Mouse (Mus musculus): ENCODE data around the gene Serpinf2. TPM values are rescaled to one million over a fixed set of nuclear protein-coding genes. Genes with fewer than 3 reads are reported as not detected.
A peak's percentile ranks its signal among the peaks of the same experiment; 100 is the strongest.

Serpinf2 gene
- polyA plus RNA-seq, 1 experiment from 2014 or later: not detected

DNA sequence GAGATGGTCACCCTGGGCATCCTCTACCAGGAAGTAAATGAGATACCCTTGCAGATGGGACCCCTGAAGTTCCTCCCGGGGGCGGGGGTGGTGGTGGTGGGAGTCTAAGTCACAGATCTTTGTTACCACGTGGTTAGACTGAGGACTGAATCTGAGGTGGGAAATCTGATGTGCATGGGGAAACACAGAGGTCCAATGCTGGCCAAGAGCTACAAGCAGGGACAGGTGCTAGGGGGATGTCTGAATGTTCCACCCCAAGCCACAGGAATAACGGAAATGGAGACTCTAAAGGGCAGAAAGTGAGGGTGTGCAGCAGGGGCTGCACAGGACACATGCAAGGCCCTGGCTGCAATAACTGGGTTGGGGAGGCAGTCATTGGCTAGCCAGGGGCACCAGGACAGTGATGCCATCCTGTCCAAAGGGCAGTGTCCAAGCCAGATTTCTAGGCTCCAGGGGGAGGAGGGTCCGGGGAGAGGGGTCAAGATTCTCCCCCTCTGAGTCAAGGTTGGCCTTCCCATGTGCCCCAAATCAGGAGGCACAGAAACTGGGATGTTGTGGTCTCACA lies 18.5 kb downstream of the Serpinf2 start:
- 57% methylated on average over 5 of the region's 5 CpGs for WGBS
- peak overlapping the region; percentile 83 for H3K27ac ChIP-seq
- no peaks in the 10 kb centered on the region for H3K9me3 ChIP-seq
- H3K4me3 ChIP-seq: peak overlapping the region; percentile 46; the same call in 1 of the 2 replicates
- DNase-seq (ENCODE audit: low spot score): no peak
- no peaks in the 10 kb centered on the region for H3K27me3 ChIP-seq (ENCODE audit: insufficient read depth, poor library complexity, severe bottlenecking)
- H3K4me1 ChIP-seq (replicated peaks): peaks cover 32% of the 10 kb centered on the region
- H3K36me3 ChIP-seq: peaks cover 4% of the 10 kb centered on the region; the same call in 1 of the 2 replicates

DNA sequence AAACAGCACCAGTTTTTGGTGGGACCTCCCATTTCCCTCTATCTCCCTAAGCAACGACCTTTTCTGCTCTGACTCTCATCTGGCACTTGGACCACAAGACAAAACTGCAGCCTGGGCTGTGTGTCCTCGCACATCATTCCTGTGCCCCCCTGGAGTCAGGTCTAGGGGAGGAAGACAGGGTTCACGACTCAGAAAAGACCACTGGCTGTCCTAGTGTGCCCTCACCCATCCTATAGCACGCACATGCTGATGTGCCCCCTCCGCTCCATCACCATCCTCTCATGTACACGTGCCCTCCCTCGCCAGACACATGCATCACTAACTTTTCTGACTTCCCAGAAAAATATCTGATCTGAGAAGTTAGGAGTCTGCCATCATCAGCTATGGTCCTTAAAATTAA lies 19.4 kb downstream of the Serpinf2 start:
- DNase-seq (ENCODE audit: low spot score): no peak
- Histone ChIP-seq H3K36me3 (peaks cover 5% of the 10 kb centered on the region; the same call in 1 of the 2 replicates), H3K4me3 (no peak overlapping the region), H3K27me3 (ENCODE audit: insufficient read depth, poor library complexity, severe bottlenecking) (no peaks in the 10 kb centered on the region), H3K9me3 (no peaks in the 10 kb centered on the region), H3K4me1 (replicated peaks) (peaks cover 37% of the 10 kb centered on the region), H3K27ac (no peak overlapping the region; the same call in 1 of the 2 replicates)
- WGBS: 81% methylated on average over 7 of the region's 7 CpGs

DNA sequence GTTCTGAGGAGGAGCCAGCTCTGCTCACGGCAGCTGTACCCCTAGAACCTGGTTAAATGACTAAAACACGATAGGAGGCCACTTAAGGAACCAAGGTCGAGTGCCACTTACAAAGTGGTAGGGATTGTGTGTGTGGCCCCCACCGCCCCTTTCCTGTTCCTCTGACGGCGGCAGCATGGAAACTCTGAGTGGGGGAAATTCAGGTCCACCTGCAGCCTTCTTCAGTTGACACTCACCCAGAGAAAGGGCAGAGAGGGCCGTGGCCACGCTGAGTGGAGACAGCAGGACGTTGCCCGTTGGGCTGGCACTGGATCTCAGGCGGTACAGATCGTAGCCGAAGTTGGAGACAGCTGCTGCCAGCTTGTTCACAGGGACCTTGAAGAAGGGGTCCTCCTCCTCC lies 23.4 kb downstream of the Serpinf2 start:
- no peak for DNase-seq (ENCODE audit: low spot score)
- H3K4me1 ChIP-seq (replicated peaks): peaks cover 18% of the 10 kb centered on the region
- peaks cover 12% of the 10 kb centered on the region; the same call in 1 of the 2 replicates for H3K36me3 ChIP-seq
- no peak overlapping the region for H3K4me3 ChIP-seq
- H3K27ac ChIP-seq: no peak overlapping the region
- WGBS: 94% methylated on average over 13 of the region's 13 CpGs
- no peaks in the 10 kb centered on the region for H3K9me3 ChIP-seq
- no peaks in the 10 kb centered on the region for H3K27me3 ChIP-seq (ENCODE audit: insufficient read depth, poor library complexity, severe bottlenecking)

DNA sequence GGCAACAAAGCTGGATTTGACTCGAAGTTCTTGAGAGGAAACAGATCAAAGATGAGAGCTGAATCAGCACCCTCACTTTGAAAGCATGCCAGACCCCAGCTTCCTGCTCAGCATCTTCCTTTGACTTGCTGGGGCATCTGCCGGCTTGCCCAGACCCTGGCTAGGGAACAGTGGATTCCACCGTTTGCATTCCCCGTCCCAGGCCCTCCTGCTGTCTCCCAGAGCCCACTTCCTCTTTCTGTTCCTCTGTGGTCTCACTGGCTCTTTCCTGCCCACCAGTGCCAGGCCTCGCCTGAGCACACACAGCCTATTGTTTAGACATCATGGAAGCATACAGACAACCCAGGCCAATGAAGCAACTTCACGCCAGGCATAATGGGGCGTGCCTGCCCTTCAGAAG lies 24.3 kb downstream of the Serpinf2 start:
- 60% methylated on average over 7 of the region's 7 CpGs for WGBS
- DNase-seq (ENCODE audit: low spot score): no peak
- H3K9me3 ChIP-seq: no peaks in the 10 kb centered on the region
- peaks cover 9% of the 10 kb centered on the region for H3K4me1 ChIP-seq (replicated peaks)
- H3K4me3 ChIP-seq: no peak overlapping the region
- H3K27me3 ChIP-seq (ENCODE audit: insufficient read depth, poor library complexity, severe bottlenecking): no peaks in the 10 kb centered on the region
- 0 out of 2 replicates have a peak overlapping the region, but pooled peaks have one; percentile 19 for H3K27ac ChIP-seq
- peaks cover 19% of the 10 kb centered on the region for H3K36me3 ChIP-seq

DNA sequence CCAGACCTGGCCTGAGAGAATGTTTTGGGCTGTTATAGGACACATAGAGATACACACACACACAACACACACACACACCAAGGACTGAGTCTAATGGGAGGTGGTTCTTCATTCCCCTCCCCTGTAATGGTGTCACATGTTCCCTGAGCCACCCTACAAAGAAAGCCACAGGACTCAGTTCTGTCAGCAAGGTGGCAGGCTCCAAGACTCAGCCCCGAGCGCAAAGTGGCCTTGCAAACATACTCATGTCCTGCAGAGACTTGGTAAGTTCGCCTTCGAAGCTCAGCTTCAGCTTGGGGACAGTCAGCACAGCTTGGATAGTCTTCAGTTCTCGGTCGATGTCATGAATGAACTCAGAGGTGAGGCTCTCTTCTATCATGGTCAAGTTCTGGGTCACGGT lies 28.8 kb downstream of the Serpinf2 start:
- Histone ChIP-seq H3K9me3 (no peaks in the 10 kb centered on the region), H3K27me3 (ENCODE audit: insufficient read depth, poor library complexity, severe bottlenecking) (no peaks in the 10 kb centered on the region), H3K4me3 (no peak overlapping the region), H3K36me3 (peaks cover 26% of the 10 kb centered on the region), H3K4me1 (replicated peaks) (peaks cover 8% of the 10 kb centered on the region; the same call in 1 of the 2 replicates), H3K27ac (no peak overlapping the region)
- 95% methylated on average over 7 of the region's 7 CpGs for WGBS
- no peak for DNase-seq (ENCODE audit: low spot score)

DNA sequence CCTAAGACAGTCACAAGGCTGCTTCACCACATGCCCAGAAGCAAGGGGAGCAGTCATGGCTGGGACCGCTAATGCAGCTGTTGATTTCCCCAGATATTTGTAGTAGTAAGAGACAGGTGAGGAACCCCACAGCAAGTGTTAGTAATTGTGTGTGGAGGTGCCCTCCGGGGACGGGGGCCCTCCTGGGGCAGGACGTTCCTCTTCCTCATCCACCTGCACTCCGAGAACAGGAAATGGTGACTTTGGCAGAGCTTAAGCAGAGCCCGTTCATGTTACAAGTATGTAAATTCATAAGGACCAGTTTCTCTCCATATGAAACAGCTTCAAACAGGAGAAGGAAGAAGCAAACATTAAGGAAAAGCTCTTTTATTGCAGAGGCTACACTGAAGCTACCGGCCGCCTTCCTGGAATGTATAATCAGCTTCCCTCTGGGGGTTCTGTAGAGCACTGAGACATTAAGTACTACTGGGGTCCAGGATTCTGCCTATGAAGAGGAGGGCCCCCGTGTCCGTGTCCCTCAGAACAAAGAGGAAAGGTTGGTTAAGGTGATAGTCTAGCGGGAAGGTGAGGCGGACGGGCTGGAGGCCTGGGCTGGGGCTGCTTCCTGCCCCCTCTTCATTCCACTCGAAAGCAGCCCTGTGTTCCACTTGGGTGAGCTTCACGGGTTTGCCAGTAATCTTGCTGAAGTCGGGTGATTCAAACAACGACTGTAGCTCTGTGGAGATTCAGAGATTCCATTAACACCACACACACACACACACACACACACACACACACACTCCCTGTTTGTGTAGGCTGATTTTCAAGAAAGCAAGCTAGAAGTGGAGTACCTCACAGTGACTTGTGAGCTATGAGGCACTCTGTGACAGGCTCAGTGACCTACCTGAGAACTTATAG lies 29.5 kb downstream of the Serpinf2 start:
- H3K27me3 ChIP-seq (ENCODE audit: insufficient read depth, poor library complexity, severe bottlenecking): no peaks in the 10 kb centered on the region
- H3K9me3 ChIP-seq: no peaks in the 10 kb centered on the region
- WGBS: 83% methylated on average over 17 of the region's 17 CpGs
- DNase-seq (ENCODE audit: low spot score): no peak
- H3K36me3 ChIP-seq: peaks cover 26% of the 10 kb centered on the region
- peaks cover 1% of the 10 kb centered on the region; the same call in 1 of the 2 replicates for H3K4me1 ChIP-seq (replicated peaks)
- no peak overlapping the region for H3K4me3 ChIP-seq
- no peak overlapping the region for H3K27ac ChIP-seq

DNA sequence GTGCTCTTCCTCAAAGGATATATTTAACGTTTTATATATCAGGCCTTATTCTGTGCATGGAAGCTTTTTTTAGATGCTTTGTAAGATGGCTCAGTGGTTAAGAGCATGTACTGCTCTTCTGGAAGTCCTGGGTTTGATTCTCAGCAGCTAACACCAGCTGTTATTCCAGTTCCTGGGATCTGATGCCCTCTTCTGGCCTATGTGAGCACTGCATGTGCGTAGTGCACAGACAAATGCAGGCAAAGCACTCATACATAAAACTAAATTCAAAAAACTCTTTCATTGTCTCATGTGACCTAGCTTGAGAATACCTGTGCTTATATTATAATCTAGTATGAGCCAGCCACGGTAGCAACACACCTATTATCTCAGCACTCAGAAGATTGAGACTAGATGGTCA lies 32.5 kb downstream of the Serpinf2 start:
- H3K27me3 ChIP-seq (ENCODE audit: insufficient read depth, poor library complexity, severe bottlenecking): no peaks in the 10 kb centered on the region
- peak; percentile 50 for DNase-seq (ENCODE audit: low spot score)
- 35% methylated on average over 3 of the region's 3 CpGs for whole genome bisulfite sequencing

DNA sequence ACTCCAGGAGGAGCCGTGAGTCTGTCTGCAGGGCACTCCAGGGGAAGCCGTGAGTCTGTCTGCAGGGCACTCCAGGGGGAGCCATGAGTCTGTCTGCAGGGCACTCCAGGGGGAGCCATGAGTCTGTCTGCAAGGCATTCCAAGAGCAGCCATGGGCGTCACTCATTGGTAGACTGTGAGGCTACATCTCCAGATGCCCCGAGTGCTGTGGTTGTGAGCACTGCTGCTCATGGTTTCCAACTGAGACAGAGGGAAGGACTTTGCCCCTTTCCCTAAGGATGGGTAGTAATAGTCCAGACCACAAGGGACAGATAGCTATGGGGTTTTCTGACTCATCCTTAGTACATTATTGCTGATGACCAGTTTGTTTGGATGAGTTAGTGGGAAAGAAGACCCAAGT lies 33.3 kb downstream of the Serpinf2 start:
- DNase-seq (ENCODE audit: low spot score): no peak
- no peak overlapping the region for H3K27ac ChIP-seq
- no peaks in the 10 kb centered on the region for H3K9me3 ChIP-seq
- H3K4me1 ChIP-seq (replicated peaks): no peaks in the 10 kb centered on the region
- H3K27me3 ChIP-seq (ENCODE audit: insufficient read depth, poor library complexity, severe bottlenecking): no peaks in the 10 kb centered on the region
- H3K36me3 ChIP-seq: peaks cover 19% of the 10 kb centered on the region
- 71% methylated on average over 4 of the region's 4 CpGs for WGBS
- H3K4me3 ChIP-seq: no peak overlapping the region

More for the DNA sequence above, 32.5 kb downstream of the Serpinf2 start:
- H3K27ac ChIP-seq: no peak overlapping the region
- H3K4me3 ChIP-seq: no peak overlapping the region
- no peaks in the 10 kb centered on the region for H3K9me3 ChIP-seq
- peaks cover 19% of the 10 kb centered on the region for H3K36me3 ChIP-seq
- H3K4me1 ChIP-seq (replicated peaks): no peaks in the 10 kb centered on the region; the same call in 1 of the 2 replicates

DNA sequence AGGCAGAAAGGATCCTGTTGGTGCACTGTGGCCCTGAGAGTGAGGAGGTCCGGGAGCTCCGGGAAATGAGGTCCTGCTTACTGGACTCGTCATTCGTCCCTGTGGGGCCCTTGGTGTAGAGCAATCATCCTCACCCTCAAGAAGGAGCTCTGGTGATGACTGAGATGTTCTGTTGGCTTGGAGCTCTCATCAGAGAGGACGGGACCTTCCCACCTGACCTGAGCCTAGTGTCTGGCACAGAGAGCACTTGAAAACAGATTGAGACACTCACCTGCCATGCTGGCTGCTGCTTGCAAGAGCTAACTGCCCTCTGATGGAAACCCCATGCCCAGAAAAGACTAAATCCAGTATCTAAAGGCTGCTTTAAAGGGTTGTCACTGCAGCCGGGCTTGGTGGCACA lies 34.6 kb downstream of the Serpinf2 start:
- no peak for DNase-seq (ENCODE audit: low spot score)
- H3K4me1 ChIP-seq (replicated peaks): no peaks in the 10 kb centered on the region
- peaks cover 13% of the 10 kb centered on the region for H3K36me3 ChIP-seq
- 91% methylated on average over 6 of the region's 6 CpGs for WGBS
- no peaks in the 10 kb centered on the region for H3K27me3 ChIP-seq (ENCODE audit: insufficient read depth, poor library complexity, severe bottlenecking)
- H3K9me3 ChIP-seq: no peaks in the 10 kb centered on the region
- H3K27ac ChIP-seq: no peak overlapping the region
- no peak overlapping the region for H3K4me3 ChIP-seq

DNA sequence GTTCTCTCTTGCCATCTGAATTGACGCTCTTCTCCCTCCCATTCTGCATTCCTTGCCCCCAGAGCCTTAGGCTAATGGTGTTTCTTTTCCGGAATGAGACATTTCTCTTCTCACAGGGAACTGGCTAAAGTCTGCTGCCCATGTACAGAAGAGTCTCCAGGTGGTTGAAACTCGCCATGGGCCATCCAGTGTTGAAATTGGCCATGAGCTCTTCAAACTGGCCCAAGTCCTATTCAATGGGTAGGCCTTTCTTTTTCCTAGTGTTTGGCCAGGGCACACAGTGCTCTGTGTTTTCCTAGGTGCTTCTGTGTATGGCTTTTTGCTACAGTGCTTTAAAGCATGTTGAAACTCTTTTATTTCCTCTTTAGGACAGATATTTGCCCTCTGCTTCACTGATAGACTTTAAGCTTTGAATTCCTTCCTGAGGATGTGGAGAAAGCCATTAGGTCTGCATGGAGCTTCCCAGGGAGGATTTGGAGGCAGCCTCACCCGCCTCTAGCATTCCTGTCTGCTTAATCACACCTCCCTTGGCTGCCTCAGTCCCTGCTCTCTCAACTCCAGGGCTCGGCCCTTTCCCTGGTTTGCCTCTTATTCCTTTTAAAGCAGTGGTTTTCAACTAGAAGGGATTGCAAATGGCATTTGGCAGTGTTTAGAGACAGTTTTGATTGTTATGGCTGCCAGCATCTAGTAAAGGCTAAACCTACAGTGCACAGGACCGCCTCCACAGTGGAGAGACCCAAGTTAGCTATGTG lies 35.9 kb downstream of the Serpinf2 start:
- WGBS: 82% methylated on average over 6 of the region's 6 CpGs
- no peak for DNase-seq (ENCODE audit: low spot score)

DNA sequence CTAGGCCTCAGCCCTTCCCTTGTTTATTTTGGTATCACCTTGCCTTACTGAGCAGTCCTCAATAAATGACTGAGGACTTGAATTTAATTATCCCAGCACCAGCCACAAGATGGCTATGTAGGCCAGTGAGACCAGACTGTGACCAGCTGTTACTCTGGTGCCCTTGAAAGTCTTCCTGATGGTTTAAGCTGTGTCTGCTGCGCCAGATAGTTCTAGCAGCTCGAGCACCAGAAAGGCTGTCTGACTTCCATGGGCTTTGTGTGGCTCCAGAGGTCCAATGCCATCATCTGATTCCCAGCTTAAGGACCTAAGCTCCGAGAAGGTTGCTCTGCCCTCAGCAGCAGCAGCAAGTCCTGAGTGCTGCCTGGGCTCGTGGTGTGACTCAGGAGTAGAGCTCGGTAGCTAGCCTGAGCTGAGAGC lies 37.1 kb downstream of the Serpinf2 start:
- 70% methylated on average over 5 of the region's 5 CpGs for WGBS
- H3K9me3 ChIP-seq: no peaks in the 10 kb centered on the region
- H3K36me3 ChIP-seq: peaks cover 10% of the 10 kb centered on the region
- no peak overlapping the region for H3K4me3 ChIP-seq
- no peaks in the 10 kb centered on the region for H3K27me3 ChIP-seq (ENCODE audit: insufficient read depth, poor library complexity, severe bottlenecking)
- no peak overlapping the region for H3K27ac ChIP-seq
- DNase-seq (ENCODE audit: low spot score): peak; percentile 31
- no peaks in the 10 kb centered on the region for H3K4me1 ChIP-seq (replicated peaks)

More for the DNA sequence above, 35.9 kb downstream of the Serpinf2 start:
- Histone ChIP-seq H3K9me3 (no peaks in the 10 kb centered on the region), H3K4me3 (no peak overlapping the region), H3K27me3 (ENCODE audit: insufficient read depth, poor library complexity, severe bottlenecking) (no peaks in the 10 kb centered on the region), H3K36me3 (peaks cover 10% of the 10 kb centered on the region), H3K27ac (no peak overlapping the region), H3K4me1 (replicated peaks) (no peaks in the 10 kb centered on the region)

DNA sequence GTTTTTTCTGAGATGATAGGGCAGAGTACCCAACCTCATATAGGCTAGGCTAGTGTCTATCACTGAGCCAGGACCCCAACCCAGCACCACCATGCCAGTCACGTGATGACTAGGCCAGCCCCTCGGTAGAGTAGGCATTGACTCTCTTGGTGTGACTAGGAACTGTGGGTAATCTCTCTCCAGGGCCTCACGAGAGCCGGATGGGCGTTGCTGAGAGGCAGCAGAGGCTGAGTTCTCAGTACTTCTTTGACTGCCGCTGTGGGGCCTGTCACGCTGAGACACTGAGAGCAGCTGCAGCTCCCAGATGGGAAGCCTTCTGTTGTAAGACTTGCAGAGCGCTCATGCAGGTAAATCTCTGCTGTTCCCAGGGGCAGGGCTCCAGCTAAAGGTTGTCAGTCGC lies 39.3 kb downstream of the Serpinf2 start:
- no peak overlapping the region for H3K4me3 ChIP-seq
- H3K4me1 ChIP-seq (replicated peaks): no peaks in the 10 kb centered on the region
- H3K27me3 ChIP-seq (ENCODE audit: insufficient read depth, poor library complexity, severe bottlenecking): no peaks in the 10 kb centered on the region
- H3K36me3 ChIP-seq: peaks cover 4% of the 10 kb centered on the region; the same call in 1 of the 2 replicates
- no peaks in the 10 kb centered on the region for H3K9me3 ChIP-seq
- 72% methylated on average over 9 of the region's 9 CpGs for WGBS
- DNase-seq (ENCODE audit: low spot score): no peak
- no peak overlapping the region for H3K27ac ChIP-seq
